Mouse (Mus musculus) gastrocnemius, postnatal 4 days (tissue): ENCODE data around the gene Ddo. TPM values are rescaled to one million over a fixed set of nuclear protein-coding genes. Genes with fewer than 3 reads are reported as not detected.

ENCODE experiments used
- DNase-seq, 2 experiments: peaks; one replicate each; pipeline ENCODE4 v3.0.0; 2021 to 2022; ENCODE audit warnings: low spot score in 2 of 2, mixed read lengths in 2 of 2
- total RNA-seq, 2 experiments: library from RNA; stranded (reverse); gene quantifications; 2 replicates each; pipeline ENCODE4 v1.2.3; 2021

The Ddo gene
- total RNA-seq, 2 experiments from 2014 or later, result 21.3 to 22.5 TPM

DNA sequence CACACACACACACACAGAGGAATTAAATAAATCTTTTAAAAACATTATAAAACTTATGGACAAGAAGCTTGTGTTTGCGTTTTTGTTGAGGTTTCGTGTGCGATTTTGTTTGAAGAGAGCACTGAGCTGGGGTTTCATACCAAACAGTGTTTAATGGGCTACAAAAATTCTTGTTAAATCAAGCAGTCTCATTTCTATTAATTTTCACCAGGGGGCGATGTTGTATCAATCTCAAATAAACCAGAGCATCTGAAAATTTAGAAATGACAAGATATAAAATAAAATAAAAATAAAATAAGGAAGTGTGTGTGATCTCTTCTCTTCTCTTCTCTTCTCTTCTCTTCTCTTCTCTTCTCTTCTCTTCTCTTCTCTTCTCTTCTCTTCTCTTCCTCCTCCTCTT is 19.8 kb downstream of the Ddo start:
- DNase-seq, result no peak

GRCm38 (mm10) chr10:40651676-40652075 is 21.9 kb downstream of the Ddo start:
- no peak for DNase-seq

DNA sequence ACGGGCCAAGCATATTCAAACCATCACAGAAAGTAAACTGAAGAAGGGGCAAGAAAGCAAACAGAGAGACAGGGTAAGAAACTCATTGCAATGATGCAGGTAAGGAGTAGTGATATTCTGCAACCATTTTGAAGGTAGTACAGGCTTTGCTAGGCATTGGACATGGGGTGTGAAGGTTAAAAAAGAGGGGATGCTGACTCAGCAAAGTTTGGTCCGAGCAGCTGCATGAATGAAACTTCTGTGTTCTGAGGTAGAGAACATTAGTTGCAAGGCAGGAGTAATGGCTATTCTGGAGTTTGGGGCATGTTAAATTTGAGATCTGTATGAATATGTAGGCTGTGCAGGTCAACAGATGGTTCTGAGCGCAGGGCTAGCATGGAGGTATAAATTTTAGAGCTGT is 35.5 kb downstream of the Ddo start:
- no peak for DNase-seq

GRCm38 (mm10) chr10:40666943-40667342 is 37.1 kb downstream of the Ddo start:
- DNase-seq, result no peak

DNA sequence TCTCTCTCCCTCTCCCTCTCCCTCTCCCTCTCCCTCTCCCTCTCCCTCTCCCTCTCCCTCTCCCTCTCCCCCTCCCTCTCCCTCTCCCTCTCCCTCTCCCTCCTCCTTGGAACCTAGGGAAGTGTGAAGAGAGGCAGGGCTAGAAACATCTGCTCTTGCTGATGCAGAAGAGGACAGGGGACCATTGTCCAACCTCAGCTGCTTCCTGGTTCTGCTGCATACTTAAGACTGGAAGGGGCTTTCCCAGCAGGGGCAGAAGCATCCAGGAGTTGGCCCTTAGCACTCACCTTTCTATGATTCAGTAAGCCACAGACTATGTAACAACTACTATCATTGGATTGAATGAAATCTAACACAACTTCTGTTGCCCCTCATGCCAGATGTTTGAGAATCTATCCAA is 38.8 kb downstream of the Ddo start:
- DNase-seq, result no peak

DNA sequence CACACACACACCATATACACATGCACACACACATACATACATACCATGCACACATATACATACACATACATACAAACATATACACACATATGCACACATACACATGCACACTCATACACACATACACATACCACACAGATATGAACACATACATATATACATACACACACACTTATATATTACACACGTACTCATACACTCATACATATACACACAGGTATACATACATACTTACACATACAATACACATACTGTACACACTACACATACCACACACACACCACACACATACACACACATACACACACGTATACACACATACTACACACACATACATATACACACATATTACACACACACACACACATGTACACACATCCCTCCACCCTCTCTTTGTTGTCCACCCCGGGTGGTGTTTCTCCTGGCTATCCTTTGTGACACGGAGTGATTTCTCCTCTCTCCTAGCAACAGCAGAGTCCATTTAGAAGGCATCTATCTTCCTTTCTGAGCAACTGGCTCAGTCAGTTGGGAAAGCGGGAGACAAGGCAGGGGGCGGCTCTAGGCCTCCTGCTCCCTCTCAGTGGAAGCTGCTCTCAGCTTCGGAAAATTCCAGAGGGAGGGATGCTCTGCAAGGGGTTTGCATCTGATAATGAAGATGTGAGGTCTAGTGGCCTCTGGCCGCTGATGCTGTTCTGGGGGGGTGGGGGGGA is 42.9 kb downstream of the Ddo start:
- no peak for DNase-seq

DNA sequence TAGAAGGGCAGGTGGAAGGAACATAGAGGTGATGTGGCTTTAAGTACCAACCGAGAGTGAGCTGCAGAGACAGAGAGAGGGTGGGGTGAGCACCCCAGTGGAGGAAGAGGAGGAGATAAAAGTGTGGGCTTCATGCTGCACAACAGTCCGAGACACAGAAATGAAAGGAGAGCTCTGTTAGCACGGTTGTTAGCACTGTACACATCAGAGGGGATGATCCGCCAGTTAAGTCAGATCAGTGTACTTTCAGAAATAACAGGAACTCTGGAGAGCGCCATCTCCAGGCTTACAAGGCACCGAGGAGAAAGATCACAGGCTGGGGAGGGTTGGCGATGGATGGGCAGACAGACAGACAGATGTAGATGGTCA is 43.5 kb downstream of the Ddo start:
- no peak for DNase-seq

DNA sequence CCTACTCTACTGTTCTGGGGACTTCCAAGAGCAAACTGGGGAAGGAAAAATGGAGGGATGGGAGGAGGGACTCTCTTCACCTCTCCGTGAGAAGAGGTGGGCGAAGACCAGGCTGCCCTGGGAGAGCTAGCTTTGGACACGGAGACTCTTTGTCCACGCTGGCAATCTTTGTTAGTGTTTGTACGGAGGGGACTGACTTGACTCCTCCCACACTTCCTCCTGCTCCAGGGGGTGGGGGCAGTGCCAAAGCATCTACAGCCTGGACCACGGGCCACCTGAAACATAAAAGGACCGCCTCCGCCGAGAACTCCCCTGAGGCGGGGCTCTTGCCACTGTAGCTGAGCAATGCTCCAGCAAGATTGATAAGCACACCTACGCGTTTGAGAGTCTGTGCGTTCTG is 44.3 kb downstream of the Ddo start:
- DNase-seq, result no peak

GRCm38 (mm10) chr10:40675921-40676320 is 46.1 kb downstream of the Ddo start:
- no peak for DNase-seq

- no peak for DNase-seq
Observed at GRCm38 (mm10) chr10:40678477-40678876, 48.7 kb downstream of the Ddo start.

DNA sequence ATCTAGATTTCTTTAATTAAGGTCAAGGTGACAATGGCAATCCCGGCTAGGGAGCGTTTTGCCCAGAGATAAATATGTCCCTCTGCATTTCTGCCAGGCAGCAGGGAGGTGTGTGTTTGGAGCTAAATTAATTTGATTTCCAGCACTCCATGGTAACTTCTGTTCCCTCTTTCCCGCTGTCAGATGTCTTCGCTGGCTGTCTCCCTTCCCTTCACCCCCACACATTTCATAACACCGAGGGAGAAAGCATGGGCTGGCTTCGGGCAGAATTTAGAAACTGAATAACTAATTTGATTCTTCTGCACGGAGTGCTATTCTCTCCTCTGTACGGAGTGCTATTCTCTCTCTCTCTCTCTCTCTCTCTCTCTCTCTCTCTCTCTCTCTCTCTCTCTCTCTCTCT is 52.7 kb downstream of the Ddo start:
- no peak for DNase-seq

DNA sequence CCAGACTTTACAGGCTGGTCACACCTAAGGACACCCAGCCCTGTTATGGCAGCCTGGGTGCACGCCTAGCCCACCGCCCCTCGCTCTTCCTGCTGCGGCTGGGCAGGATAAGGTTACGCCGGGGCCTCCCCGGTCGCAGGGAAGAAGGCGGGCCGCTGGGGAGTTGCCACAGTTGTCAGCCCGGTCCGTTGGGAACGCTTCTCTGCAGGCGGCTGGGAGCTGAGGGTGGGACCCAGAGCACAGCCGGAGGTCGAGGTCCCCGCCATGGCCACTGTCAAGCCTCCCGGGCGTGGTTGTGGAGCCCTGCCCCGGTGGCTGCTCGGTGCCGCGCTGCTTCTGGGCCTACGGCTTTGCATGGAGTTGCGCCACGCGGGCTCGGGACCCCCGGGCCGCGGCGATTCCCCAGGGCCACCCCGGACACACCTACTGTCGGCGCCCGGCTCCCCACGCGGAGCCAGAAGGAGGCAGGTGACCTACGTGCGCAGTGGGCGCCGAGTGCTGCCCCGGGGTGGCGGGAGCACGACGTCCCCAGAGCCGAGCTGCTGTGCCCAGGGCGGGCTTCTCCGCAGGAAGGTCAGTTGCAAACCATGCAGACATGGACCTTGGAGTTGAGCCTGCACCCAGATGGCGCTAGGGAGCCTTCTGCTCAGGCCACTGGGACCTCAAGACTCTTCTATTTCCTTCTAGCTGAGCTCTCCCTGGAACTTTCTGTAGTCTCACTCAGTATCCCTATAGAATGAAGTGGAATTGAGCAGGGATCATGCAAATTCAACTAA is 53.5 kb downstream of the Ddo start, which contains the start of gene Mettl24:
Gene Mettl24, plus strand, starts transcription at position 191 of the 776 bp plus-strand sequence.
- peak; percentile 30 to 74 for DNase-seq

GRCm38 (mm10) chr10:40683868-40684253 is 54.0 kb downstream of the Ddo start:
- DNase-seq, result no peak

- no peak for DNase-seq
Observed at GRCm38 (mm10) chr10:40684326-40684725, 54.5 kb downstream of the Ddo start.

DNA sequence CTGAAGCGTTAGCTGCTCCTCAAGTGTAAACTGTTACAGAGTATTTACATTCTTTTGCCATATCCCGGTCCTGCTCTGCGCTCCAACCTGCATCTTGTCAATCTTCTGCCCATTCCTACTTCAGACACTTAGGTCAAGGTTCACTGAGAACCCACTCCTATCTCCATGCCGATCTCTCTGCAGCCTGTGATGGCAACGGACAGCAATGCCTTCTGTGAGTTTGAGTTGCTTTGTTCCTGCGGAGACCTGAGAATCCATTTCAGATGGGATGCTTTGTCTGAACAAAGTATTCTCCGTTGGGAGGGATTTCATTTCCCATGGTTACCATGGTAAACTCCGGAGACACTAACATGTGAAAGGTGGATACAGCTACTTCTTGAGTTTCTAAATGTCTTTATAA is 55.8 kb downstream of the Ddo start:
- no peak for DNase-seq

DNA sequence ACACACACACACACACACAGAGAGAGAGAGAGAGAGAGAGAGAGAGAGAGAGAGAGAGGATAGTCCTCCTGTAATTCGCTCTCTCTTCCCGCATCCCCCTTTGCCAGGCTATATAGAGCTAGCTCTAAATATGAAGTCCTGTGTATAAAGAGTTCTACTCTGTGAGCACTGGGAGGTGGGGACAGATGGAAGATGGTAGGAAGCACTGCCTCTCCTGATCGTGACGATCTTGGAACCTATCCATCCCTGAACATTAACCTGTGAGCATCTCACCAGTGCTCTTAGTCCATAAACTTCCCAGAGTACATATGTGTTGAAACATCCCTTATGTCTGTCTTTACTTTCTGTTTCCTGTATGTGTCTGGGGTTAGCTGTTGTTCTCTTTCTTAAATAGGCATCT is 57.2 kb downstream of the Ddo start:
- no peak for DNase-seq

- DNase-seq, result no peak
Observed at GRCm38 (mm10) chr10:40687407-40687806, 57.6 kb downstream of the Ddo start.

DNA sequence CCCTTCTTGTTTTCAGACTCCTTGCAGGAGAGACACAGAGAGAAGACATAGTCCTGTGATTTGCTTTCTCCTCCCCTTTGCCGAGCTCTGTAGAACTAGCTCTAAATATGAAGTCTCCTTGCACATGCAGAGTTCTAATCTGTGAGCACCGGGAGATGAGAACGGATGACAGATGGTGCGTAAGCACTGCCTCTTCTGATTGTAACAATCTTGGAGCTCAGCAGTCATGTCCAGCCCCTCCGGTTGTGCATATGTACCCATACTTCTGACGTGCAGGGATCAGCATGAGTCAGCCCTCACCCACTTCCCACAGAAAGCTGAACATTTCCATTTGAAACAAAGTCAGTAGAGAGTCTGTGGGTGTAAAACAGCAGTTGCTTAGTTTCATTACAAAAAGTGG is 58.5 kb downstream of the Ddo start:
- no peak for DNase-seq

DNA sequence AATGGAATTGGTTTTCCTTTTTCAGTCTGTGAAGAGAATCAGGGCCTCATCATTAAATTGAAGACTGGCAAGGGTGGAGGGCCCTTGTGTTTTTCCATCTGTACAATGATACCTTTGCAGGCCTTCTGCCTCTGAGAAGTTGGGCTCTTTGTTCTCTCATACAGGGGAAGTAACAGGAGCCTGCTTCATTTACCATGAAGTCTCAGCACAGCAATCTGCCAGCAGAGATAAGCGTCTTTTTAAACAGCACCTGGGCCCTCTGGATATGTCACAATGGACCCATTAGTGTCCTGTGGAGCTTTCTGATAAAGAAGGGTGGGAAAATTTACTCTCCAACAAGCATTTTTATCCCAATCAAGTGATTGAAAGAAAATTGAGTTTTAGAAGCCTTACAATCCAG is 59.1 kb downstream of the Ddo start:
- no peak for DNase-seq

DNA sequence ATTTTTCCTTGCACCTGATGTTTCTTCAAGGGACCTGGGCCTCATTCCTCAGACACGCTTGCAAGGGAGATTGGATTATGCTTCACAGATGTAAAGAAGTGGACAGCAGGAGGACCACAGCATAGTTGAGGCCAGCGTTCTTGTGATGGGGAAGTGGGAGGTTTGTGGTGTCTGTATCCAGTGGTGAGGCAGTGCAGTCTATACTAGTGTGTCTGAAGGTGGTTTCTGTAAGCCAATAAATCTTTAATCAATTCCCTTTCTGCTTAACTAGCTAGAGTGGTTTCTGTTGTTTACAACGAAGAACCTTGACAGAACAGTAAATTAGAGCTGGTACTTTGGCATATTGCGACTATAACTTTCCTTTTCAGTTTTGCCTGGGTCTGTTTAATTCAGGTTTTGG is 68.8 kb downstream of the Ddo start:
- no peak for DNase-seq

DNA sequence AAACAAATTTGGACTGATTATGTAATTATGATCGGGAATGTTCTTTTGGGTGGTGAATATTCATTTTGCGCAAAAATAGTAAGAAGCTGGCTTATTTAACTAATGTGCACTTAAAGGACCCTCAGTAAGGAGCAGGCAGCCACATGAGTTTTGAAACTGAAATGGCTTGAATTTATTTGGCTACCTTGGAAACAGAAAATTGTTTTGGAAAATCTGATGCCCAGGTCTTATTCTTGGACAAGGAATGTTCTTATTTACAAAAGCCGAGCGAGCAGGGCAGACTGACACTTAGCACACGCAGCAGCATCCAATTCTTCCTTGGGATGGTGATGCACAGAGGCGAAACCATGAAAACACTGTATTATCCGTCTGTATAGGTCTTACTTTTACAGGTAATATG is 81.3 kb downstream of the Ddo start:
- DNase-seq, result no peak

GRCm38 (mm10) chr10:40713018-40713608 is 83.3 kb downstream of the Ddo start:
- DNase-seq, result no peak

GRCm38 (mm10) chr10:40713829-40714228 is 84.0 kb downstream of the Ddo start:
- DNase-seq, result no peak
